ENCODE assay signal across 20 mouse cellular contexts in the genomic region with DNA sequence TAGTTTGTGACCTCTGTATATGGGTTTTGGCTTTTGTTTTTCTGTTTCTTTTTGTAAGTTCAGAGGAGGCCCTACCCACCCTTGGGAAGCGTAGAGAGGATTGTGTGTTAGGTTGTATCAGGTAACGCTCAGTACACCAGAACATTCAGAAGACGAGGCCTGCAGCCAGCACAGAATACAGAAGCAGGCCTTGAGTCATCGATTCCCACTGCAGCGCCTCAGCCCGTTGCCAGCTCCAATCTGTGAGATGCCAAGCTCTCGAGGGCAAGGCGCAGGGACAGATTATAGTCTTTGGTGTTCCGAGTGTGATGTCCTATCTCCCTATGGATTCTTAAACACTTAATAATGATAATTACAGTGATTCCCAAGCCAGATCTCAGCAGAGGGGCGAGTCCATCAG.
A peak's percentile ranks its signal among the peaks of the same experiment; 100 is the strongest.
DNase-seq lines count a peak whose midpoint lies in the region; ATAC-seq and TF ChIP-seq lines count a peak whose summit lies in the region.
"Had no signal": no experiment of that assay in that cellular context is flagged by ENCODE, and none has a peak within 500 bp of the region (broad histone marks: within the 10 kb centered on the region; RNA-seq: fewer than 3 reads in every experiment).

No protein-coding gene starts in this region.

- 28% methylated on average over 10 of the region's 10 CpGs for WGBS in cerebellum, adult 2 months
- 56% methylated on average over 10 of the region's 10 CpGs for WGBS in midbrain, embryonic 15.5 days
- WGBS in midbrain, postnatal 0 days, result 52% methylated on average over 10 of the region's 10 CpGs
- WGBS in embryonic facial prominence, embryonic 13.5 days, result 30% methylated on average over 10 of the region's 10 CpGs
- WGBS in limb, embryonic 12.5 days, result 45% methylated on average over 10 of the region's 10 CpGs
- WGBS in intestine, embryonic 16.5 days, result 88% methylated on average over 10 of the region's 10 CpGs

- no peaks in the 10 kb centered on the region for H3K4me1 ChIP-seq in cerebellum, adult 2 months (ENCODE audit: control insufficient read depth, insufficient read depth, low read length)
- peaks cover 17% of the 10 kb centered on the region; the same call in 1 of the 2 replicates for H3K4me1 ChIP-seq in midbrain, embryonic 15.5 days
- H3K4me1 ChIP-seq in midbrain, postnatal 0 days (ENCODE audit: insufficient read depth, low read length), result no peaks in the 10 kb centered on the region
- peaks cover 25% of the 10 kb centered on the region for H3K4me1 ChIP-seq in embryonic facial prominence, embryonic 13.5 days
- H3K4me1 ChIP-seq in limb, embryonic 12.5 days (replicated peaks), result peaks cover 18% of the 10 kb centered on the region
- H3K4me1 ChIP-seq in intestine, embryonic 16.5 days (ENCODE audit: control insufficient read depth, insufficient read depth, low read length), result no peaks in the 10 kb centered on the region
- H3K4me1 ChIP-seq: heart, embryonic 15.5 days had no signal

- TF ChIP-seq POLR2A in cerebellum, adult 2 months (IDR thresholded peaks at IDR 0.05; ENCODE audit: borderline replicate concordance, insufficient read depth, low read length), result no peak

- H3K9ac ChIP-seq in midbrain, embryonic 15.5 days, result no peak overlapping the region
- H3K9ac ChIP-seq in midbrain, postnatal 0 days (replicated peaks; ENCODE audit: low read length, poor library complexity, severe bottlenecking), result no peak overlapping the region
- H3K9ac ChIP-seq in embryonic facial prominence, embryonic 13.5 days, result no peak overlapping the region
- H3K9ac ChIP-seq in limb, embryonic 12.5 days (replicated peaks), result no peak overlapping the region
- H3K9ac ChIP-seq in intestine, embryonic 16.5 days (ENCODE audit: low read depth, low read length), result no peak overlapping the region
- H3K9ac ChIP-seq: heart, embryonic 15.5 days; hindbrain, embryonic 14.5 days; liver, embryonic 14.5 days; lung, embryonic 14.5 days had no signal

- peak; percentile 16 to 38 for DNase-seq in cerebellum, postnatal 10 days
- DNase-seq in cerebellum, adult 2 months, result no peak
- DNase-seq in midbrain, postnatal 0 days (ENCODE audit: low spot score), result no peak
- no peak for DNase-seq in kidney, postnatal 25 days
- DNase-seq: cerebellum, adult 18-20 months; cerebellum, postnatal 36 days; gastrocnemius, adult 2 months; heart, postnatal 4 days; kidney, adult 8-10 months; kidney, postnatal 10 days; left cerebral cortex, postnatal 4 days; lung, embryonic 14.5 days; right cerebral cortex, postnatal 14 days had no signal

- no peaks in the 10 kb centered on the region for H3K36me3 ChIP-seq in midbrain, embryonic 15.5 days (replicated peaks)
- H3K36me3 ChIP-seq in midbrain, postnatal 0 days (ENCODE audit: insufficient read depth, low read length), result no peaks in the 10 kb centered on the region
- H3K36me3 ChIP-seq in embryonic facial prominence, embryonic 13.5 days, result peaks cover 23% of the 10 kb centered on the region
- peaks cover 27% of the 10 kb centered on the region; the same call in 1 of the 2 replicates for H3K36me3 ChIP-seq in limb, embryonic 12.5 days
- no peaks in the 10 kb centered on the region for H3K36me3 ChIP-seq in intestine, embryonic 16.5 days (ENCODE audit: control insufficient read depth, insufficient read depth, low read length)
- H3K36me3 ChIP-seq: heart, embryonic 15.5 days had no signal

- no peaks in the 10 kb centered on the region for H3K9me3 ChIP-seq in midbrain, embryonic 15.5 days
- no peaks in the 10 kb centered on the region for H3K9me3 ChIP-seq in midbrain, postnatal 0 days (ENCODE audit: low read length)
- no peaks in the 10 kb centered on the region for H3K9me3 ChIP-seq in embryonic facial prominence, embryonic 13.5 days
- H3K9me3 ChIP-seq in limb, embryonic 12.5 days, result no peaks in the 10 kb centered on the region
- no peaks in the 10 kb centered on the region for H3K9me3 ChIP-seq in intestine, embryonic 16.5 days (ENCODE audit: control insufficient read depth, low read length)
- H3K9me3 ChIP-seq: heart, embryonic 15.5 days had no signal

- no peaks in the 10 kb centered on the region for H3K27me3 ChIP-seq in cerebellum, adult 2 months (ENCODE audit: control insufficient read depth, insufficient read depth, low read length)
- H3K27me3 ChIP-seq in midbrain, embryonic 15.5 days (replicated peaks), result no peaks in the 10 kb centered on the region
- H3K27me3 ChIP-seq in midbrain, postnatal 0 days (ENCODE audit: insufficient read depth, low read length), result no peaks in the 10 kb centered on the region
- H3K27me3 ChIP-seq in embryonic facial prominence, embryonic 13.5 days, result no peaks in the 10 kb centered on the region
- H3K27me3 ChIP-seq in limb, embryonic 12.5 days, result no peaks in the 10 kb centered on the region
- no peaks in the 10 kb centered on the region for H3K27me3 ChIP-seq in intestine, embryonic 16.5 days (replicated peaks; ENCODE audit: control insufficient read depth, insufficient read depth, low read length)
- H3K27me3 ChIP-seq: heart, embryonic 15.5 days had no signal

- no peak overlapping the region for H3K4me3 ChIP-seq in cerebellum, adult 2 months (replicated peaks; ENCODE audit: insufficient read depth, low read depth, low read length)
- H3K4me3 ChIP-seq in midbrain, embryonic 15.5 days, result no peak overlapping the region
- no peak overlapping the region for H3K4me3 ChIP-seq in midbrain, postnatal 0 days (ENCODE audit: low read depth, low read length)
- no peak overlapping the region for H3K4me3 ChIP-seq in embryonic facial prominence, embryonic 13.5 days
- no peak overlapping the region for H3K4me3 ChIP-seq in limb, embryonic 12.5 days (replicated peaks)
- no peak overlapping the region for H3K4me3 ChIP-seq in intestine, embryonic 16.5 days (ENCODE audit: low read length)
- H3K4me3 ChIP-seq: gastrocnemius, adult 2 months; heart, embryonic 15.5 days had no signal

- TF ChIP-seq CTCF in cerebellum, adult 2 months (IDR thresholded peaks at IDR 0.05; ENCODE audit: borderline replicate concordance, insufficient read depth, low read depth, low read length), result no peak
- TF ChIP-seq CTCF in midbrain, postnatal 0 days (IDR thresholded peaks at IDR 0.05), result no peak

- H3K27ac ChIP-seq in cerebellum, adult 2 months (ENCODE audit: insufficient read depth, low read length), result no peak overlapping the region
- peak overlapping the region; percentile 35 for H3K27ac ChIP-seq in midbrain, embryonic 15.5 days
- no peak overlapping the region for H3K27ac ChIP-seq in midbrain, postnatal 0 days (ENCODE audit: low read depth, low read length)
- peak overlapping the region; percentile 55; the same call in 1 of the 2 replicates for H3K27ac ChIP-seq in embryonic facial prominence, embryonic 13.5 days
- H3K27ac ChIP-seq in limb, embryonic 12.5 days, result peak overlapping the region; percentile 24; the same call in 1 of the 2 replicates
- no peak overlapping the region for H3K27ac ChIP-seq in intestine, embryonic 16.5 days (ENCODE audit: low read length)
- H3K27ac ChIP-seq: gastrocnemius, adult 2 months; heart, embryonic 15.5 days; hindbrain, embryonic 14.5 days; liver, embryonic 14.5 days had no signal

- ATAC-seq in midbrain, embryonic 15.5 days (replicated peaks), result no peak
- no peak for ATAC-seq in midbrain, postnatal 0 days (ENCODE audit: low FRiP score)
- no peak for ATAC-seq in embryonic facial prominence, embryonic 13.5 days (ENCODE audit: insufficient number of reproducible peaks, insufficient read depth, low FRiP score, low TSS enrichment, low read depth)
- no peak for ATAC-seq in limb, embryonic 12.5 days (ENCODE audit: insufficient number of reproducible peaks, insufficient read depth, low FRiP score, low TSS enrichment, low read depth)
- ATAC-seq in intestine, embryonic 16.5 days, result no peak

- no peak overlapping the region for H3K4me2 ChIP-seq in midbrain, embryonic 15.5 days
- H3K4me2 ChIP-seq in midbrain, postnatal 0 days (ENCODE audit: low read depth, low read length, poor library complexity, severe bottlenecking), result no peak overlapping the region
- no peak overlapping the region for H3K4me2 ChIP-seq in embryonic facial prominence, embryonic 13.5 days
- no peak overlapping the region for H3K4me2 ChIP-seq in limb, embryonic 12.5 days
- no peak overlapping the region for H3K4me2 ChIP-seq in intestine, embryonic 16.5 days (ENCODE audit: low read depth, low read length)
- H3K4me2 ChIP-seq: heart, embryonic 15.5 days; hindbrain, embryonic 14.5 days; lung, embryonic 14.5 days had no signal

Comparison
In these comparisons a context has a peak if more than half of its experiments do, and no peak if none do; other contexts are left out.
1. DNase-seq: peak in cerebellum, postnatal 10 days (2 of 2); none in cerebellum, adult 2 months (0 of 2), midbrain, postnatal 0 days (single experiment) and kidney, postnatal 25 days (0 of 2).
2. H3K27ac ChIP-seq: peak in midbrain, embryonic 15.5 days (single experiment), embryonic facial prominence, embryonic 13.5 days (single experiment) and limb, embryonic 12.5 days (single experiment); none in cerebellum, adult 2 months (single experiment), midbrain, postnatal 0 days (single experiment) and intestine, embryonic 16.5 days (single experiment).